Mouse (Mus musculus): ENCODE data around the gene Pcyt2.

DNA sequence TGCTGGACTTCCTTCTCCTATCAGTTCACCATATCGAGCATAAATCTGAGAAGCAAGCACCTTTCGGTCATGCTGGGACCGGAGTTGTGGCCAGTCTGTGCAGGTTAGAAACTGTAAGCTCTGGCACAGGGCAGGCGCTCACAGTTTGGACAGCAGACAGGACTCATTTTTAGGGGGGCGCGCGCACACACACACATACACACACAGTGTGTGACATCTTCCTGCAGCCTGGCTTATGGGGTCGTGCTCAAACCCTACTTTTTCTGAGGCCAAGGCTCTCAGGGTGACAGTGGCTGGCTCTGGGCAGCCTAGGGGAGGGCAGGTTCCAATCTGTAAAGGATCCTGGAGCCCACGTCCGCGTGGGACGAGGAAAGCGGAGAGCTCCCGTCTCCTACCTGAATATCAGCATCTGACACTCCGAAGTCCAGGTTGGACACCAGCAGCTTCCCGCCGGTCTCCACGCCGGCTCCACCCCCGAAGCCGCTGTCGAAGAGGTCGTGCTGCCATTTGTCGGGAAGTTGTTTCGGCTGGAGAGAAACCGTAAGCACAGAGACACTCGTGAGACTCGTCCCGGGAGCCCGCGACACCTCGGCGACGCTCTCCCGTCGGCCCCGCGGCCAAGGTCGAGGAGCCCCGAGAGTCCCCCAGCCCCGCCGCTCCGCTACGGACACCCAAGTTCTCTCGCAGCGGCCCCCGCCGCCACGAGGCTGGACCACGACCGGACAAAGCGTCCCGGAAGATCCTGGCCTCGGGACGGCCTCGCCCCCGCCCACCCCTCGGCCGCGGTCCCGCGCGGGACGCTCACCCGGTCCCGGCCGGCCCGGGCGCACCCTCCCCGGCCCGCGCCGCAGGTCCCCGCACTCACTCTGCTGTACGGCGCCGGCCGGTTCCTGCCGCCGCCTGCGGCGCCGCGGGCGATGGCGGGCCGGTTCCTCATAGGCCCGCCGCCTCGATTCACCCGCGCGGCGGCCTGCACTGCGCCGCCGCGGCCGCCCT is 20.2 kb downstream of the Pcyt2 start:
- TF ChIP-seq EP300 (IDR thresholded peaks at IDR 0.05; ENCODE audit: low read depth) (no peak), CTCF (IDR thresholded peaks at IDR 0.05; ENCODE audit: low read depth) (no peak)
